Mouse (Mus musculus) cortical plate, adult 2 months (tissue): ENCODE results near the gene Kat2a. TPM values are rescaled to one million over a fixed set of nuclear protein-coding genes. Genes with fewer than 3 reads are reported as not detected.

Experiments
- H3K27ac ChIP-seq: fragments of 200-500 bp; 2 replicates; pipeline ENCODE4 v1.5.1; 2012; ENCODE audit warnings: low read length, control low read depth, inconsistent platforms; ENCODE audit not compliant: insufficient read depth
- H3K4me1 ChIP-seq: fragments of 200-500 bp; 2 replicates; pipeline ENCODE4 v1.6.1; 2011; ENCODE audit warnings: low read length; ENCODE audit not compliant: control insufficient read depth, insufficient read depth
- H3K4me3 ChIP-seq: fragments of 200-500 bp; 2 replicates; pipeline ENCODE4 v1.5.1; 2011; ENCODE audit warnings: mild to moderate bottlenecking, low read length, control low read depth; ENCODE audit not compliant: insufficient read depth
- CTCF ChIP-seq: fragments of 200-500 bp; IDR thresholded peaks from 2 replicates; pipeline ENCODE4 v1.5.1; 2011; ENCODE audit warnings: mild to moderate bottlenecking, control low read depth, low read length; ENCODE audit not compliant: insufficient read depth; ENCODE audit errors: extremely low read depth
- POLR2A ChIP-seq: fragments of 200-500 bp; IDR thresholded peaks from 2 replicates; pipeline ENCODE4 v1.6.1; 2011; ENCODE audit warnings: mild to moderate bottlenecking, low read length, control low read depth; ENCODE audit not compliant: insufficient read depth; ENCODE audit errors: extremely low read depth
- polyA plus RNA-seq: library from polyadenylated mRNA; depleted of rRNA; stranded (reverse); fragments of >200 nt; gene quantifications from 2 replicates; pipeline ENCODE4 v1.2.3, GENCODE M21; 2012

Kat2a gene
- polyA plus RNA-seq, 1 experiment: 65.2 TPM

GRCm38 (mm10) chr11:100700710-100701109 is 11.6 kb downstream of the Kat2a start:
- H3K4me3 ChIP-seq: no peak overlapping the region
- TF ChIP-seq POLR2A (no peak), CTCF (no peak)
- H3K4me1 ChIP-seq: no peaks in the 10 kb centered on the region
- H3K27ac ChIP-seq: no peak overlapping the region

GRCm38 (mm10) chr11:100697921-100698320 is 14.3 kb downstream of the Kat2a start:
- Histone ChIP-seq H3K27ac (no peak overlapping the region), H3K4me1 (no peaks in the 10 kb centered on the region), H3K4me3 (no peak overlapping the region)
- TF ChIP-seq CTCF: no peak
- TF ChIP-seq POLR2A: no peak

DNA sequence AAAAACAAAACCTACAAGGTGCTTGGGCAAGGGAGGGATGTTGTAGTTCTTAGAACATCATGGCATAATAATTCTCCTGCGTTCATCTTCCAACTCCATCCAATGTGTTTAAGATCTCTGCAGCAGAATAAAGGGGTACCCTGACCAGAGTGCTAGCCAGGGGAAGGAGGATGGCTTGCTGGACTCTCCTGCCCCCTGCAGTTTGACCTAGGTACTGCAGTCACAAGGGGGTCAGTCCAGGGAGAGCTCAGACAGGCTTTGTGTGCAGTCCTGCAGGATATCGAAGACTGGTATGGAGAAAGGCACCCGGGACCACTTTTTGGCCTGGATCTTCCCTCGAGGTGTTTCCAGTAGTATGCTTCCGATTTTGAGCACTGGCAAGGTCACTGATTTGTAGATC is 17.3 kb downstream of the Kat2a start:
- H3K4me1 ChIP-seq: no peaks in the 10 kb centered on the region
- H3K4me3 ChIP-seq: no peak overlapping the region
- TF ChIP-seq CTCF: peak; percentile 94
- no peak for TF ChIP-seq POLR2A
- no peak overlapping the region for H3K27ac ChIP-seq

DNA sequence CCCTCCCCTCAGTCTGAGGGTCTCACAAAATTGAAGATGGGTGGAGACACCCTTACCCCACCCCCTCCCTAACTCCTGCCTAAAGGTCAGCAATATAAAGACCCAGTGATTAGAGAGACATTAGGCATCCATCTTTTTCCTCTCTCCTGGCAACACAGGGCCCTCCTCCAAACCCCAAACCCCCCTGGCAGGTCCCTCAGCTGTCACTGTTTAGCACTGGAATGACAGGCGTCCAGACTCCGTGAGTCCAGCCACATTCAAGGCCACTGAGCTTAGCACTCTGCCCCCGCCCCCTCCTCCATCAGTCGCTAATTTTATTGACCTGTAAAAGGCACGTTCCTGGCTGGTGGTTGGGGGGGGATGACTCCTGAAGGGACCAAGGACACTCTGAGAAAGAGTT is 19.1 kb downstream of the Kat2a start:
- no peak overlapping the region for H3K27ac ChIP-seq

DNA sequence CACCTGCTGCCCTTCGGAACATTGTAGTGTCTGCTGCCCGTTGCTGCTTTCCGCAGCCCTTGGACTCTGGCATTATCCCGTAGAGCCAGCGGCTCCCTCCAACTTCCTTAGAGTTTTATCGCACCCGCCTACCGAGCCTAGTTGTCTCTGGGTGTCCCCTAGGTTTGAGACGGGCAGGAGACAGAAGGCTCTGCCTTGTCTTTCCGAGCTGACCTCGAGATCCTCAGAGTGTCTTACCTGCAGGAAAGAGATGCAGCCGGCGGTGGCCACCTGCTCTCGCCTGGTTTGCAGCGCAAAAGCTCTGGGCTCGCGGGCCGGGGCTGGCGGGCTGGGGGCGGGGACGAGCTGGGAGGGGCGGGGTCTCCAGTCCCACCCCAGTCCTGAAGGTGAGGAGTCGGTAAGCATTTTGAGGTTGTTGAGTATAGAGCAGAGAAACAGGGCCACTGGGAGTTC is 20.1 kb downstream of the Kat2a start, which contains the start of gene Zfp385c:
Gene Zfp385c (minus strand): TSS at position 292 of the 453 bp plus-strand sequence.
- TF ChIP-seq CTCF: no peak
- no peak for TF ChIP-seq POLR2A
- no peaks in the 10 kb centered on the region for H3K4me1 ChIP-seq
- H3K27ac ChIP-seq: no peak within 1 kb of the TSS
- H3K4me3 ChIP-seq: no peak within 1 kb of the TSS

More for the DNA sequence above, 19.1 kb downstream of the Kat2a start:
- Histone ChIP-seq H3K4me3 (no peak overlapping the region), H3K4me1 (no peaks in the 10 kb centered on the region)
- no peak for TF ChIP-seq POLR2A
- no peak for TF ChIP-seq CTCF

- TF ChIP-seq CTCF (no peak), POLR2A (no peak)
- no peak overlapping the region for H3K4me3 ChIP-seq
- no peaks in the 10 kb centered on the region for H3K4me1 ChIP-seq
- H3K27ac ChIP-seq: no peak overlapping the region
Observed at GRCm38 (mm10) chr11:100690389-100690788, 21.9 kb downstream of the Kat2a start.

DNA sequence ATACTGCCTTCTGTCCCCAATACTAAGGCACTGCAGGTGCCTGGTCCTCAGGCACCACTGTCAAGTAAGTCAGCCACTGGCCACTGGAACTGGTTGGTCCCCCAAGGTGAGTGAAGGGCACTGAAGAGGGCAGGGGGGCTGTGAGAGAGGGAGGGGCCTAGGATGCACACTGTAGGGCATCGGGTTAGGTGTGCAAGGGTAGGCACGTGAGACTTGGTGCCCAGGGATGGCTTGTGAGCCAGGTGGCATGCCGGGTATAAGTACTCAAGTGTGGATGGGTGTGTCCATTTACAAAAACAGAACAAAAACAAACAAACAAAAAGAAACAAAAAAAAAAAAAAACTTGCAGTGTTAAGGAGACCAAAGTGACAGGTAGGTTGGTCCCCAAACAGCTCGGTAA is 23.8 kb downstream of the Kat2a start:
- TF ChIP-seq CTCF: no peak
- TF ChIP-seq POLR2A: no peak
- Histone ChIP-seq H3K27ac (no peak overlapping the region), H3K4me1 (no peaks in the 10 kb centered on the region), H3K4me3 (no peak overlapping the region)

GRCm38 (mm10) chr11:100687265-100687664 is 25.0 kb downstream of the Kat2a start:
- H3K4me3 ChIP-seq: no peak overlapping the region
- no peaks in the 10 kb centered on the region for H3K4me1 ChIP-seq
- no peak overlapping the region for H3K27ac ChIP-seq
- TF ChIP-seq CTCF (no peak), POLR2A (no peak)

DNA sequence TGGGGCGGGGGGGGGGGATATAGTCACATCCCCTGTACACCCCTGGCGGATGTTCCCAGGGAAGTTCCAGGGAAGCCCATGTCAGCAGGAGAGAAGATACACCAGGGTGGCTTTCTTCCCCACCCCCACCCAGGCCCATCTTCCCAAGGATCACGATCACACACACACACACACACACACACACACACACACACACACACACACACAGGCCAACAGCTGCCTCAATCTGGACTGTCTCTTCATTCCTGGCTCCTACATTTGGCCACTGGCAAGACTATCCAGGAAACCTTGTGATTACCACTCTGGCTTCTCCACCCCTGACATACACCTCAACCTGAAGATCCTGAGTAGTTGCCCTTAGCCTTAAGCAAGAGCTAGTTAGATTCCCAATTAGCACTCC is 26.9 kb downstream of the Kat2a start:
- no peak for TF ChIP-seq POLR2A
- TF ChIP-seq CTCF: no peak
- no peak overlapping the region for H3K4me3 ChIP-seq
- H3K4me1 ChIP-seq: no peaks in the 10 kb centered on the region
- H3K27ac ChIP-seq: no peak overlapping the region

- TF ChIP-seq POLR2A: no peak
- no peak for TF ChIP-seq CTCF
- Histone ChIP-seq H3K27ac (no peak overlapping the region), H3K4me1 (no peaks in the 10 kb centered on the region), H3K4me3 (no peak overlapping the region)
Observed at GRCm38 (mm10) chr11:100684084-100684483, 28.2 kb downstream of the Kat2a start.

DNA sequence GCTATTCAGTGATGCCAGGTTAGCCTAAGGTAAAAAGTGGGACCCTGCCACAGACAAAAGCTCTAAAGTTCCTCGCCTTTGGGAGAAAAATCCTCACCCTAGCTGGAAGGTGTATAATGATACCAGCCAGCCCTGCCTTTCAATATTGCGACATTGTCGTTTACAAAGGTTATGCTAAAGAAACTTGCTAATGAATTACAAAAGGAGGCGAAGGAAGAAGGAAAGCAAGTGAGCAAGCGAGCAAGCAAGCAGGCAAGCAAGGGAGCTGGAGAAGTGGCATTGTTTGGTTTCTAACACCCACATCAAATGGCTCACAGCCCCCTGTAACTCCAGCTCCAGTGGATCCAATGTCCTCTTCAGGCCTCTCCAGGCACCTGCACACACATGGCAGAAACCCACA is 29.7 kb downstream of the Kat2a start:
- no peak for TF ChIP-seq CTCF
- no peak for TF ChIP-seq POLR2A
- Histone ChIP-seq H3K4me3 (no peak overlapping the region), H3K27ac (no peak overlapping the region), H3K4me1 (no peaks in the 10 kb centered on the region)
